Mouse (Mus musculus) neutrophil, adult 5-6 weeks (primary cell): Measurements from ENCODE around the gene Cwc27. TPM values are rescaled to one million over a fixed set of nuclear protein-coding genes. Genes with fewer than 3 reads are reported as not detected.

Source experiments
- ATAC-seq: fragments of 151-379, 151-347 bp; 2 replicates; pipeline ENCODE4 v1.8.0; 2017; ENCODE audit warnings: mild to moderate bottlenecking, moderate TSS enrichment; ENCODE audit not compliant: insufficient number of reproducible peaks, poor library complexity, low FRiP score, severe bottlenecking; ENCODE audit errors: extremely low read depth
- total RNA-seq: library from RNA; stranded (forward); fragments of 200-1000 nt; gene quantifications from 2 replicates; pipeline ENCODE4 v1.2.3, GENCODE M21; 2017

The Cwc27 gene
- total RNA-seq, 1 experiment from 2014 or later: 28.7 TPM

DNA sequence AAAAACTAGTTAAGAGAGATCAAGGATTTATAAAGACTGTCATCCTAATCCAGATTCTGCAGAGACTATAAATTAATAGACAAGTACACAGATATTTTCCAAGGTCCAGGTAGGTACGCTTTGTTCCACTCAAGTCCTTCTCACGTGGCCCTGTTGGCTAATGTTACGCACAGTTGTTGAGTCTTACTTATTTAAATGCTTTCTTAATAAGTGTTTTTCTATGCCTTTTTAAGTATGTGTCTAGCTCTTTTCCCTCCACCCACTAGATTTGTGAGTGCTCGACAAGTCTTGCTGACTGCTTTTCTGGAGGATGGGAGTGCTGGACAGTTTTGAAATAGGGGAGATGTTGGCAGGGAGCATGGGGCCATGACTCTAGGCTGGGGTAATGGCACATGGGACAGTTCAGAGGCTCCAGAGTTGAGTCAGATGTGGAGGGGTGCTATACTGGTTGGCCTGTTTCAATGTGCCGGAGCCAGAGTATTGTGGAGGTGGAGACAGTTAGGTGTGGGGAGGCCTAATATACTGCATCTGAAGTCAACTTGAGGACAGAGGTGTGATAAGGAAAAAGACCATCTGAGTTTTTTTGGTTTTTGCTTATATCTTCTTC, 160.2 kb downstream of the Cwc27 start:
- no peak for ATAC-seq

DNA sequence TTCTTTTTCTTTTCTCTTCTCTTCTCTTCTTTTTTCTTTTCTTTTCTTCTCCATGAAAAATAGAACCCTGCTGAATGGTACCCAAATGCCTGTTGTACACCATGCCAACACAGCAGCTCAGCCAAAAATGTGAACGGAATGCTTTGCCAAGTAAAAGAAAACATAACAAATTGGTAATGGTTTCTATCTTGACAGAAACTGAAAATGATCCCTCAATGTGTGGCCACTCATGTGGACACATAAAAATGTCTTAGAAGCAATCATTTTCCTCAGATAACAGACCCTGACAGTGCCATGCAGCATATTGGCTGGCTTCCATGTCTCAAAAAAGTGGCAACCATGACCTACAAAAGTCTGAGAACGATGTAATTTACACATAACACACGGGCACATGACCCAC, 161.8 kb downstream of the Cwc27 start:
- ATAC-seq: no peak

DNA sequence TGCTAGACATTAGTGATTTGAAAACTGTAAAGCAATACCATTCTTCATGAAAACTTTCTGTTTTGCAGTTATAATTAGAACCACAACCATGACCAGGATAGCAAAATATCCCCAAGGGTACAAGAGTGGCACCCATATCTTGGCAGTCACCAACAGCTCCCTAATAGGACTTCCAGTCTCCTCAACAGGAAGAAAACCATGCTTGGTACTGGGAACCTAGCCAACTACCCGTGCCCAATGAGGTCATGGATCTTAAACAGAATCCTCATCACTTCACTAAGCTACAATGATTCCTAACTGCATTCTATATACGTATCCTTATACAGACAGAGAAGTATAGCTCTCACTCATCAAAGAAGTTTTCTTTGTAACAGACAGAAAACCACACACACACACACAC, 165.2 kb downstream of the Cwc27 start:
- ATAC-seq: no peak

DNA sequence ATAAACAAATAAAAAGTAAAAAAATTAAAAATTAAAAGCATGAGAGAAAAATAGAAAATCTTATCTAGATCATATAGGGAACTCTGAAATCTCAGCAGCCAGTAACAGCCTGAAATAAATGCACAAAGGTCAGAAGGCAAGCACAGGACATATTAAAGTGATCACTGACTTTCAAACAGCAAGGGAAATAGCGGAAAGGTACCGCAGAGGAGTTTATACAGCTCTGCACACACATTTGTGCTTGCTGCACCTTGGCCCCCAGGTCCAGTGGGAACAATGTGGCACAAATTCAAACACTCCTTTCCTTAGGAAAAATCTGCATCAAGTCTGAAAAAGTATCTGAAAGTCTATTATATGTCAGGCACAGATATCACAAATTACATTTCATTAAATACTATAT, 166.3 kb downstream of the Cwc27 start:
- ATAC-seq: no peak

DNA sequence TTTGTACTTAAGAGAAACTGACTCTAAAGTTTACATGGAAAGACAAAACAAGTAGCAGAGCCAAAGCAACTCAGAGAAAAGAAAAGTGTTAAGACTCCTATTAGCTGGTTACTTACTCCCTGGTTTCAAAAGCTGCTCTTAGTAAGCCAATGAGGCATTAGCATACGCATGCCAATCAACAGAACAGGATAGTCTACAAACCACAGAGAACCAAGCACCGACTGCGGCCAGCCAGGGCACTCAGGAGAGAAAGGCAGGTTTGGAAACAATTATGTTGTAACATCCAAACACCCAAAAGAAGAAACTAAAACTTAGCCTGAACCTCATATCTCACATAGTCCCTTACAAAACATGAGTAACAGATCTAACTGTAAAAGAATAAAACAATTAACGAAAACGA, 166.8 kb downstream of the Cwc27 start:
- 0 out of 2 replicates have a peak, but pooled peaks have one; percentile 19 for ATAC-seq

DNA sequence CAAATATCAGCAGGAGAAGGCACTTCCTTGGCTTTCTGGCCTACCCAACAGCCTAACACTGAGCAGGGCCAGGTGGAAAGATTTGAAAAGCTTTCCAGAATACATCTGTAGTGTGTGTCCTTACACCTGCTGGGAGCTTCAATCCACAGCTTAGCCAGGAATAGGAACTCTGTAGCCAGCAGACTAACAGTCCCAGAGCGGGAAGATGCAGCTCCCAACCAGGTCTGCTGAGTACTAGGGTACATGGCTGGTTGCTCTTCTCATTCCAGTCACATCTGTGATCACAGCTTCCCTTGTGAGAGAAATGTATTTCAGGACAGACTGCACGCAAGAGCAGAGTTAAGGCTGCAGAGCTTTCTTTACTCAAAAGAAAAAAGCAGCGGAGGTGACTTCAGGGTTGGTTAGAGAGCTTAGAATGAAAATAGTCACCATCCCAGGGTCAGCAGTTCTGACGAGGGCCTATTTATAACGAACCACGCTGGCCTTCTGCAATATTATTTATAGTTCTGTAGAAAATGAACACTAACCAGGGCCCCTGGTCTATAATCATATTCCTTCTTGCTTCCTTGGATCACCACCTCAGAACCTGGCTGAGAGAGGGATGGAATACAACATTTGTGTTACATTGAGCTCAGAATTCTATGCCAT, 171.0 kb downstream of the Cwc27 start:
- no peak for ATAC-seq

DNA sequence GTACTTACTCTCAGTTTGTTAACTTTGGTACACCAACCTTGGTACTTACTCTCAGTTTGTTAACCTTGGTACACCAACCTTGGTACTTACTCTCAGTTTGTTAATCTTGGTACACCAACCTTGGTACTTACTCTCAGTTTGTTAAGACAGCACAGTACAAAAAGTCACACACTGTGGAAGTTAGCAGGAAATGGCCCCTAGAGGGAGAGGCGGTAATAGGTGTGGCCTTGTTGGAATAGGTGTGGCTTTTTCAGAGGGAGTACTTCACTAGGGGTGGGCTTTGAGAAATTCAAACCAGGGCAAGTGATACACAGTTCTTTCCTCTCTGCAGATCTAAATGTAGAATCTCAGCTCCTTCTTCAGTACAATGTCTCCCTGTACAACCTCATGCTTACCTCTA, 172.8 kb downstream of the Cwc27 start:
- no peak for ATAC-seq

DNA sequence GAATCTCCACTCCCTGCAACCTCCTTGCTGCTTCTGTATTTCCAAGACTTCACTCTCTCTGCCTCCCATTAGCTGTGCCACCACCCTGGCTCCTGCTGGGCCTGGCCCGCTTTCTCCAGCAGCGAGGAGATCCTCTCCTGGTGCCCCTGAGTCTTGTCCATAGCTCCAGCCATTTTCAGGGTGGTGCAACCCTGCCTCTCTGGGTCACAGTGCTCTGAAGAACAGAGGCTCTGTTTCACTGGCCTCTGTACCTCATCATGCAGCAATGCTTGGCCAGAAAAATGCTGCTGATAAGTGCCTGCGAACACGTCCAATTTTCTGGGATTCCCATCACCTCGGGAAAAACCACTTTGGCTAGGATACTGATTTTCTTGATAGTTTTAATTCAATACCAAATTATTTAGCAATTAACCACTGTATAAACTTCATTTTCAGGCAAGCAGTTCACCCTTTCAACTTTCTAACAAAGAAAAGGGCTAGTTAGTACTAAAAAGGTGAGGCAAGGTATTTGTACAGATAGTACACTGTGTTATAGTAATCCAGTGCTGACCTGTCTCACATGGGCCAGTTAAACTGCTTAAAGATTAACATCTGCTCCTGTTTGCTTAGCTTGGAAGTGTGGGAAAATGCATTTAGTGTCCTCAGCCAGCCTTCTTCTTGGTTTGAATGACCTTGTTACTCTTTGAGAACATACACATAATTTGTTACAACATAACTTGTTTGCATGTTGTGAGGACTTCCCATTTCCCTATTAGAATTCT, 176.1 kb downstream of the Cwc27 start:
- ATAC-seq: no peak

DNA sequence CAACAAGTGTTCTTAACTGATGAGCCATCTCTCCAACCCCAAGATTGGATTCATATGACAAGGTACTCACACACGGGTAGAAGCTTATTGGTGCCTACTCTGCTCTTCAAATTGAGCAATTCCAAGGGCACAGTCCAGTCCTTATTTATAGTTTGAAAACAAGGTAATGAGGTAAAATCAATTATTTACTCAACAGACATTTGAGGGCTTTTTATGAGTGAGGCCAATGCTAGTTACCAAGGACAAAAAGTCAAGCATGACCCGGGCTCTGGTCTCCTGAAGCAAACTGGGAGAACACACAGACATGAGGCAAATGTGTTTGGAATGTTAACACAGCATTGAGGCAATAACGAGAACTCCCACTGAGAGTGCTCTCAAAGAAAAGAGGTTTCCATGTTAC, 178.0 kb downstream of the Cwc27 start:
- no peak for ATAC-seq

DNA sequence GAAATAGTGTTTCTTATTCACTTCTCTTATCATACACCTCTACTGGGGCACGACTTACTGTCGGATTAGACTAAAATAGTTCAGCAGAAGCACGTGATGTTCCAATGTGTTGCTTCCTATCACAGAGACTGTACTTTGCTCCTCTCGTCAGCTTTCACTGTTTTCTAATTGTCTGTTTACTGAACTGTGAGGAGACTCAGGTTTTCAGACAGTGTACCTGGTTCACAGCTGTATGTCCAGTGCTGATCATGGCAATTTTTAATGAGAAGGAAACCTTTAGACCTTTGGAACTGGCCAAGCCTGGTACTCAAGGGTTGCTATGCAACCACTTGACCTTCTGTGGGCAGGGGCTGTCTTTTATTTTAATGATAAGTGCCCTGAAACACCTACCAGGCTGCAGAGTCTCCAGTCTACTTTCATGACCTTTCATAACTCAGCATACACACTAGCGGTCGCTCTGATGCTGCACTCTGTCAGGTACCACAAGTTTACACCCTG, 180.9 kb downstream of the Cwc27 start:
- ATAC-seq: no peak

DNA sequence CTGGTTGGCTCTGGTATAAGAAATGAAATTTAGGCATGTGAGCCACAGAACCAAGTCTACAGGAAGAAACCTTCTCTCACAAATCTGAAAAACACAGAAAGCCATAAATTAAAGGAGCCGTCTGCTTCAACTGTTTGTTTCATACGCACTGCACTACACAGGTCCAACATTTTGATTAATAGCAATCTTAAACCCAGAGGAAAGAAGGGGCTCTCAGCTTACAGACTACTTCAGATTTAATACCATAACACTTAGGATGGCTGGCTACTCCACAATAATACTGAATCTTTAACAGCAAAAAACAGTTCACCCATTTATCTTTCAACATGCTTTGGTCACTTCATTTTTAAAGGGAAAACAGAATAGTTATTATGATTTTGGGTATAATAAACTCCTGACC, 182.2 kb downstream of the Cwc27 start:
- no peak for ATAC-seq

DNA sequence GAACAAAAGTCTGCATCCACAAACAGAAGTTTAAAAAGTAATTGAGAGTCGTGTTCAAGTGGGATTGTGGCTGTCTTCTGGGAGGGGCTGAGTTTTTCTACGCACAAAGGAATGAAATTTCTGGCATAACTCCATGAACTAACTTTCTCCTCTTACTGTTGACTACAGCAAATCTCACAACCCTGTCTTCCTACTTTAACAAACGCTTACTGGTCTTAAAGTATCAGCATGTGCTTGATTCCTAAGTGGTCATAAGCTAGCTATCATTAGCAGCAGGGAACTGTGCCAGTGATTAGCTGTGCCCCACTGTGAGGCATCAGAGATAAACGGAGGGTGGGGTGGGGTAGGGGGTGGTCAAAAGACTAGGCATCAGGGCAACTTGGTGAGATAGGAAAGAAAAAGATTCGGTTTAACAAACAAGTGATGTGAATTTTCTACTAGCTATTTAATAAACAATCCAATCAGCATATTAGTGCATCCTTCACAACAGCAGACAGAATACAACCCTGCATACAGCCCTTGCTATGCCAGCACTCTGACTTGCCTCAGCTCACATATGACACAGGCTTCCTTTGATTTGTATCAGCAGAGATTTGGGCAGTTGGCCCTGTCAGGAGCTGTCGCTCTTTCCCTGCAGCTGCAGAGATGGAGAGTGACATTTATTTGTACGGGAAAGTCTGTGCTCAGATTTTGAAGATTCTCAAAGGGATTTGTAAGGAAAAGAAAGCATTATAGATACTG, 184.3 kb downstream of the Cwc27 start:
- no peak for ATAC-seq

DNA sequence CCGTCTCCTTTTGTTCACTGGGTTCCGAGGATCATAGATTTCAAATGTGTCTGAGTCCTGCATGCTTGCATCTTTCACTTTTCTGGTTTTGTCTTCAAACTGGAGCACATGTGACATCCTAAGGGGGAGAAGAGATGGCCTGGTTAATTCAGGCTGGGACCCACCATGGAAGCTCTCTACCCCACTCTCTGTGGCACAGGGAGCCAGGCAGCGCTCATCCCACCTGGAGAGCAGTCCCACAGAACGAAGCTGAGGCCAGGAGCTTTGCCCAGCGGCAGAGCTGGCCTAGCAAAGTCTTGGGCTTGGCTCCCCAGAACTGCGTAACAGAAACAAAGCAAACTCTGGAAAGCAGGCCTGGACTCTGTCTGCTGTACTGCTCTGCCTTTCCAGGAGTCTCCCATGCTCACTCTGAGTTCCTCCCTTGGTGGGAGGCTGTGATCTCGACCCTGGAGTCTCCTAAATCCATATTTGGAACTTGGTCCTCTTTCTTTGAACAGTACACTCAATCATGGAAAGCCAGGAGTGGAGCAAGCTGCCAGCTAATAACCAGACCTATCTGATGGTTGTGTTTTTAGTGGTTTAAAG, 185.2 kb downstream of the Cwc27 start:
- no peak for ATAC-seq

DNA sequence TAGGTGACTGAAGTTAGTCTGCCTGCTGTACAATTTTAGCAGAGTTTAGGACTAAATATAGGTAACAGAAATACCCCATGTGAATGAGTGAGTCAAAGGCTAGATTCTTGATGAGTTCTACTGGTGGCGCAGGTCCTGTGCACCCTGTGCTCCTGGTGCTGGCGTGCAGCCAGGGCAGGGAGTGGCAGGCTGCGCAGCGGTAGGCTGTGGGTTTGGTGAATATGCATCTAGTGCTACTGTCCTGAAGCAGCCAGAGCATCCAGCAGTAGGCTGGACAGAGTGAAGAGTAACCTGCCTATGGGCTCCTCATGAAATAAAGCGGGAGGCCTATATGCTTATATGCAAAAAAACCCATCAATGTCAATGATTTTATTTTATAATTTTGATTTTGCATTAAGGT, 186.1 kb downstream of the Cwc27 start:
- no peak for ATAC-seq

DNA sequence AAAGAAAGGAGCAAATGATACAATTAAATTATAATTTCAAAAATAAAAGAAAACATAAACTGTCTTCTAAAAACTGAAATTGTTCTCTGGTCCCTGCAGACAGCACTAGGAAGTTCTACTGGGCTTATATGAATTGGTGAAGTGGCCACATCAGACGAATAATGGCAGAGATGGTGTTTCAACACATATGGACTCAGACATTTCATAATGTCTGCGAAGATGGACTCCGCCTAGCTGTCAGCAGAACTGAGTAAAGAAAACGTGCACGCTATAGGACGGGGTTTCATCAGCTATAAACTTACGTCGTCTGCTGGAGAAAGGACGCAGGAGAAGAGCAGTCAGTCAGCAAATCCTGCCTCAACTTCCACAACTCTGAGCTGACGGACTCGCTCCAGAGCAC, 187.3 kb downstream of the Cwc27 start:
- 0 out of 2 replicates have a peak, but pooled peaks have one; percentile 35 for ATAC-seq

DNA sequence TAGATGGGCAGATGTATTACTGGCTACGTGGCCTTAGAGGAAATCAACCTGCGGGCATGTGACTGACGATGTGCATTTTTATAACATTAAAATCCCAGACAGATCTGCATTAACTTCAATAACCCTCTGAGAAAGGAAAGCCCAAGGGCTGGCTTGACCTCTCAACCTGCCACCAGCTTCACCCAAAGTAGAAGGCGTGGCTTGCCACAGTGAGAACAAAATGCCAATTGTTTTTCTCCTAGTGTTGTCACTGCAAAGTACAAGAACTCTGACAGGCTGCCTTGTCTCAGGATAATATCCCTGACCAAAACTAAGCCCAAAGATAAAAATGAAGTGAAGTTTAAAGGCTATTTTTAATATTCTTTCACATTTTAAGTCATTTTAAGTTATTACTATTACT, 188.9 kb downstream of the Cwc27 start:
- no peak for ATAC-seq

DNA sequence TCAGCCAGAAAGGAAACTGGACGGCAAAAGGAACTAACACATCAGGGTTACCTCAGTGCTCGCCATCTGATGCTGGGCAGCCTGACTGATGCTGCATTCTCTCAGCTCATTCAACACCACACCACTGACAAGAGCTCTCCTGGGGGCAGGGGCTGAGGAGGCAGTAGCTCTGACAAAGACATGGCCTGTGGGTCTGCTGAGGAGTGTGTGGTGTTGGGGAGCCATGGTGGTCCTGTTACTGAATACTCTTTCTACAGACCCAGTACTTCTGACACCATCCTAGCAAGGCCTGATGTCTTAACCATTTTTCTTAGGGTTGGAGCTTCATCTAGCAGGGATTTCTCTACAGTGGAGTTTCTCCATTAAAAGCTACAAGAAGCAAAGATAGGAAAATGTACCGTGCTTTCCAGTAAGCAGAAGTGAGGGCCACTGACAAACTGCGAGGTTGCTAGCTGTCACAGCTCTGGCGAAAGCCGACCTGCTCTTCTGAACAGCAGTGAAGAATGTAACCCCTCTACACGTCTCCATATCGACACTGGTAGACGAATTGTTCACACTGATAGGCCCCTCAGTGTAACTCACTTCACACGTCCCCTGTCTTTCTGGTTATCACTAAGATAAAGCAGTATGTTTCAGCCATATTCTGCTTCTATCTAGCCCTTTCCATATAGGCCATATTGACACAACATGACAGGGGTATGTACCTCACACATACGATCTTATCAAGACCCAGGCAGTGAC, 189.6 kb downstream of the Cwc27 start:
- no peak for ATAC-seq

DNA sequence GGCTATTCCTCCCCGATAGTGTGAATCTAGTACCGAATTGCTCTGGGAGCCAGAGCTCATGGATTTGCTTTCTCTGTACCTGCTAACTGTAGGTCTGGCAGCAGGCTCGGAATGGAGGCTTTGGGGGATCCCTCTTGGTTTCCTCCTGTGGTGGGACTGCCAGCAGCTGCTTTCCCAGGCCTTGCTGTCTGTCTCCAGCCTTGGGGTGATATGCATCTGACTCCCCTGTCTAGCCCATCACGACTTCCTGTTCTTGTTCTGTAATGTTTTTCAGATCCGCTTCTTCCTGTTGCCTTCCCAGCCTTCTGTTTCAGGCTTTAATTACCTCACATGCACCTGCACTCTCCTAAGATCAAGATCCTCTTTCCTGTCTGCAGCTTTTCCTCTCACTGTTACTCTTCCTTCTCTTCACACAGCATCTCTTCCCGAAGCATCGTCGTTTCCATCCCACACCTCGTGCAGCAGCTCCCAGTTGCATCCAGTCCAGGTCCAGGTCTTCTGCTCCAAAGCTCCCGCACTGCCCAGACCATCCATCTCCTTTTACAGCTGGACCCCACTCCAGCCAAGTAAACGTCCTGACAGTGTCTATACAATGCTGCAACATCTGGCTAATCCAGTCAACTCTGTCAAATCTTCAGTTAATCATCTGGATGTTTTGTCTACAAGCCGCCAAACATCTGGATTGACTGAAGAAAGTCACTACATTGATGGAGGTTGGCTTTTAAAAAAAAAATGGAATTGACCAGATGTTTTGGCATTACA, 193.6 kb downstream of the Cwc27 start:
- no peak for ATAC-seq
